Mouse (Mus musculus) testis, adult 2 months (tissue): ENCODE data around the gene Ccdc114. TPM values are rescaled to one million over a fixed set of nuclear protein-coding genes. Genes with fewer than 3 reads are reported as not detected.
"Not testable (repeated sequence)": the region's sequence is repeated elsewhere in the genome, so short reads cannot be mapped to it uniquely, and the experiment has no call there.

ENCODE experiments used
- H3K27ac ChIP-seq: fragments of 200-500 bp; 2 replicates; pipeline ENCODE4 v1.5.1; 2012; ENCODE audit warnings: low read depth, low read length; ENCODE audit not compliant: control insufficient read depth, insufficient read depth
- H3K27me3 ChIP-seq: fragments of 200-500 bp; 2 replicates; pipeline ENCODE4 v1.6.1; 2012; ENCODE audit warnings: mild to moderate bottlenecking, low read length, moderate library complexity; ENCODE audit not compliant: control insufficient read depth, insufficient read depth
- H3K36me3 ChIP-seq: fragments of 200-500 bp; 2 replicates; pipeline ENCODE4 v1.6.1; 2012; ENCODE audit warnings: mild to moderate bottlenecking, low read length; ENCODE audit not compliant: control insufficient read depth, insufficient read depth
- H3K4me1 ChIP-seq: fragments of 200-500 bp; 2 replicates; pipeline ENCODE4 v1.6.1; 2012; ENCODE audit warnings: low read length; ENCODE audit not compliant: control insufficient read depth, insufficient read depth
- H3K4me3 ChIP-seq: fragments of 200-500 bp; 2 replicates; pipeline ENCODE4 v1.5.1; 2012; ENCODE audit warnings: low read depth, mild to moderate bottlenecking, low read length, moderate library complexity, mixed read lengths; ENCODE audit not compliant: control insufficient read depth
- CTCF ChIP-seq: fragments of 200-500 bp; IDR thresholded peaks from 2 replicates; pipeline ENCODE4 v1.5.1; 2012; ENCODE audit warnings: low read depth, mild to moderate bottlenecking, inconsistent platforms, low read length, moderate library complexity; ENCODE audit not compliant: control insufficient read depth, insufficient read depth, insufficient replicate concordance
- POLR2A ChIP-seq: fragments of 200-500 bp; IDR thresholded peaks from 2 replicates; pipeline ENCODE4 v1.6.1; 2012; ENCODE audit warnings: low read depth, mild to moderate bottlenecking, inconsistent platforms, low read length, moderate library complexity; ENCODE audit not compliant: control insufficient read depth
- polyA plus RNA-seq: library from polyadenylated mRNA; depleted of rRNA; stranded (reverse); fragments of >200 nt; gene quantifications from 2 replicates; pipeline ENCODE4 v1.2.3, GENCODE M21; 2012

Ccdc114 gene
- polyA plus RNA-seq, 1 experiment: 26.2 TPM

GRCm38 (mm10) chr7:45929688-45930087 is 5.8 kb downstream of the Ccdc114 start:
- TF ChIP-seq CTCF (no peak), POLR2A (no peak)
- no peak overlapping the region for H3K27ac ChIP-seq
- H3K36me3 ChIP-seq: no peaks in the 10 kb centered on the region; the same call in 1 of the 2 replicates
- H3K4me1 ChIP-seq: peaks cover 5% of the 10 kb centered on the region
- H3K27me3 ChIP-seq: no peaks in the 10 kb centered on the region
- H3K4me3 ChIP-seq: no peak overlapping the region

GRCm38 (mm10) chr7:45933766-45934165 is 9.9 kb downstream of the Ccdc114 start:
- H3K4me3 ChIP-seq, H3K27ac ChIP-seq, H3K27me3 ChIP-seq, H3K36me3 ChIP-seq, H3K4me1 ChIP-seq: not testable (repeated sequence)

GRCm38 (mm10) chr7:45935114-45935513 is 11.2 kb downstream of the Ccdc114 start:
- H3K36me3 ChIP-seq: no peaks in the 10 kb centered on the region; the same call in none of the 2 replicates
- TF ChIP-seq POLR2A: no peak
- peak; percentile 59; the same call in 1 of the 2 replicates for TF ChIP-seq CTCF
- no peak overlapping the region for H3K4me3 ChIP-seq
- H3K27ac ChIP-seq: no peak overlapping the region
- no peaks in the 10 kb centered on the region for H3K4me1 ChIP-seq
- H3K27me3 ChIP-seq: no peaks in the 10 kb centered on the region

GRCm38 (mm10) chr7:45939836-45940235 is 16.0 kb downstream of the Ccdc114 start:
- H3K27me3 ChIP-seq: no peaks in the 10 kb centered on the region
- H3K36me3 ChIP-seq: no peaks in the 10 kb centered on the region; the same call in 1 of the 2 replicates
- no peak overlapping the region for H3K4me3 ChIP-seq
- H3K4me1 ChIP-seq: no peaks in the 10 kb centered on the region
- TF ChIP-seq CTCF (no peak), POLR2A (no peak)
- H3K27ac ChIP-seq: no peak overlapping the region

- no peak for TF ChIP-seq CTCF
- H3K4me3 ChIP-seq: no peak overlapping the region
- no peaks in the 10 kb centered on the region for H3K4me1 ChIP-seq
- no peaks in the 10 kb centered on the region; the same call in 1 of the 2 replicates for H3K36me3 ChIP-seq
- H3K27me3 ChIP-seq: no peaks in the 10 kb centered on the region
- H3K27ac ChIP-seq: no peak overlapping the region
These were observed 18.1 kb downstream of the Ccdc114 start for GRCm38 (mm10) chr7:45941986-45942385.

- H3K27ac ChIP-seq, H3K4me3 ChIP-seq, H3K36me3 ChIP-seq, H3K4me1 ChIP-seq, H3K27me3 ChIP-seq: not testable (repeated sequence)
These were observed 19.4 kb downstream of the Ccdc114 start for GRCm38 (mm10) chr7:45943280-45943679.

GRCm38 (mm10) chr7:45949061-45949460 is 25.2 kb downstream of the Ccdc114 start:
- TF ChIP-seq POLR2A: no peak
- no peak for TF ChIP-seq CTCF
- Histone ChIP-seq H3K4me1 (peaks cover 2% of the 10 kb centered on the region; the same call in 1 of the 2 replicates), H3K36me3 (no peaks in the 10 kb centered on the region; the same call in 1 of the 2 replicates), H3K27ac (no peak overlapping the region), H3K4me3 (no peak overlapping the region), H3K27me3 (no peaks in the 10 kb centered on the region)

GRCm38 (mm10) chr7:45956611-45957010 is 32.7 kb downstream of the Ccdc114 start:
- Histone ChIP-seq H3K4me1 (peaks cover 2% of the 10 kb centered on the region; the same call in 1 of the 2 replicates), H3K27me3 (no peaks in the 10 kb centered on the region), H3K4me3 (no peak overlapping the region), H3K27ac (no peak overlapping the region), H3K36me3 (no peaks in the 10 kb centered on the region)
- TF ChIP-seq CTCF (no peak), POLR2A (no peak)
